Mouse (Mus musculus) ovary, postnatal 10 days (tissue): ENCODE measurements around the gene Sumf1.

ENCODE experiments used
- DNase-seq: peaks from one replicate; pipeline ENCODE4 v3.0.0; 2022; ENCODE audit warnings: low spot score

Gene Sumf1

GRCm38 (mm10) chr6:108184847-108185684 lies at the start of gene Sumf1:
Sumf1 (minus strand) TSS chr6:108185582.
- peak; percentile 78 for DNase-seq

DNA sequence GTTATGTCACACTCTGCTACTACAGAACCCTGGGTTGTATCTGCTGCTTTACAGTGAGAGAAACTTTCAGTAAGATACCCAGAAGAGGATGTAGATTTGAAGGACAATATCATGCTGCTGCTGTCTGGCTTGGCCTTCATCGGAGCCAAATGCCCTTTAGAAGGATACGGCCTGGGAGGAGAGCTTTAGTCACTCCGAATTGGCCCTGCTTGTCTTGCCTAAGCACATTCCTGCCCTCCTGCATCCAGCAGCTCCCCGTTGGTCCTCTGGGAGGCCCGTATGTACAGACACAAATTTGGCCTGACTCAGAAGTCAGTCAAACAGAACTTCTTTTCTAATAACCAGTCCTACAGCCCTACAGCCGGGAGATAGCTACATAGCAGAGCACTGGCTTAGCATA lies 49.2 kb upstream of the Sumf1 start:
- DNase-seq: no peak

GRCm38 (mm10) chr6:108233070-108233469 lies 47.7 kb upstream of the Sumf1 start:
- no peak for DNase-seq

- no peak for DNase-seq
Observed at GRCm38 (mm10) chr6:108231892-108232710, 46.7 kb upstream of the Sumf1 start.

- no peak for DNase-seq
Observed at GRCm38 (mm10) chr6:108230608-108231007, 45.2 kb upstream of the Sumf1 start.

- DNase-seq: no peak
Observed at GRCm38 (mm10) chr6:108228601-108229000, 43.2 kb upstream of the Sumf1 start.

DNA sequence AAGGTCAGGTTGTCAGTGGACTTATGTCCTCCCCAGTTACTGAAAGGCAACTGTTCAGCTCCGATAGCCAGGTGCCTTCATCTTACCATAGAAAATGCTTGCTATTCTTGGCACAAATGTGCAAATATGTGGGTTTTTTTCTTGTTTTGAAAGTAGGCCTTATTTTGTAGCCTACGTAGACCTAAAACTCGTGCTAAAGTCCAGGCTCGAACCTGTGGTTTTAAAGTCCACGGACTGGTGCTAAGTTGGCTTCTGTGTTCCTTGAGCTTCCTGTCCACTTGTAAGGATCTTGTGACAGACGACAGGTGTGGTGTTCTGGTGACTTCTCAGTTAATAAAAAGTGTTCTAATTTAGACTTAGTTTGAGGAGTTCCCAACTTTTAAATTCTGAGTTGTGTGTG lies 42.7 kb upstream of the Sumf1 start:
- no peak for DNase-seq

GRCm38 (mm10) chr6:108227461-108227860 lies 42.1 kb upstream of the Sumf1 start:
- DNase-seq: no peak

DNA sequence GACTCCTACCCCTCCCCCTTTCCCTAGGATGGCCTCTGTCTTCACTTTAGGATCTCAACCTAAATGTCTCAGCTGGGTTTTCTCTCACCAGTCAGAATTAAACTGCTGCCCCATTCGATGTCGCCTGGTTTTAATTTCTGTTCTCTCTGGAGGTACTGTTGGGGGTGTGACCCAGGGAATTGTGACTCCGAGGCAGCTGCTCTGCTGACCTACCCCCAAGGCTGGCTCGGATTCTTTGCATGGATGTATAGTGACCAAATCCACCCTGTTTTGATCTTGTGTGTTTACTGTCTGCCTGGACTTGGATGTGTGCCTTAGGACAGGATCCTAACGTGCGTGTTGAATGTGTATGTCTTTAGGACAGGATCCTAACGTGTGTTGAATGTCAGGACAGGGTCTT lies 40.8 kb upstream of the Sumf1 start:
- no peak for DNase-seq

GRCm38 (mm10) chr6:108225027-108225426 lies 39.6 kb upstream of the Sumf1 start:
- DNase-seq: no peak

DNA sequence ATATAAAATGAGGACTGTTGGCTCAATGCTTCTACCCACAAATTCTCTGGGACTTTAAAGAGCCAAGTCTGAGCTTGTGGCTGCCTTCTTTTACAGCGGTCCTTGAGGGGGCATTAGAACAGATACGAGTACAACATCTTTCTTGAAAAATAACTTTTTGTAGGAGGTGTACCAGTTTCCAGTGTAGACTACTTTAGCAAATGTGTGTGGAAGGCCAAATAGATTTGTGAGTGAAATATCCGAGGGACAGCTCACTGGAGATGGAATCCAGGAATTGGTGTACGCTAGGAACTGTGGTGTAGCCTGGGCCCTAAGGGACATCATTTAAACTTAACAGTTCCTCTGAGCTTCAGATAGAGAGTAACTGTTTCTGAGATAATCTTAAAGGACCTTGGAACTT lies 39.0 kb upstream of the Sumf1 start:
- DNase-seq: no peak

- DNase-seq: no peak
Observed at GRCm38 (mm10) chr6:108222875-108223274, 37.5 kb upstream of the Sumf1 start.

- DNase-seq: no peak
Observed at GRCm38 (mm10) chr6:108222435-108222834, 37.1 kb upstream of the Sumf1 start.

DNA sequence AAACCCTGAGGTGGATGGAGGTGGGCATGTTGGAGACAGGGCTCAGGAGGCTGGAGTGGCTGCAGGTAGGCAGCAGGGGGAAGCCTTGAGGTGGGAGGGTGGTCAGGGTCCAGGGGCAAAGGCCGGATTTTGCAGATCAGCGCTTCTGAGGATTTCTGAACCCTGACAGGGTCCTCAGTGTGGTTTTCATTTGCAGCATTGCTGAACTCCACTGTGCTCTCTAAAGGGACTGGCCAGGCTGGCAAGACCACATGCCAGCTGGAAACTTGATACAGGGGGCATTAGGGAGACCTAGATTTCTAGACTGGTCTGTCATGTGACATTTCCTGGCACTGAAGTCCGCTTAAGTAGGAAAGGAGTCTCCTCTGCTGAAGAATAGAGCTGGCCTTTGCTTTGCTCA lies 32.6 kb upstream of the Sumf1 start:
- DNase-seq: no peak

GRCm38 (mm10) chr6:108216832-108217231 lies 31.4 kb upstream of the Sumf1 start:
- DNase-seq: no peak

DNA sequence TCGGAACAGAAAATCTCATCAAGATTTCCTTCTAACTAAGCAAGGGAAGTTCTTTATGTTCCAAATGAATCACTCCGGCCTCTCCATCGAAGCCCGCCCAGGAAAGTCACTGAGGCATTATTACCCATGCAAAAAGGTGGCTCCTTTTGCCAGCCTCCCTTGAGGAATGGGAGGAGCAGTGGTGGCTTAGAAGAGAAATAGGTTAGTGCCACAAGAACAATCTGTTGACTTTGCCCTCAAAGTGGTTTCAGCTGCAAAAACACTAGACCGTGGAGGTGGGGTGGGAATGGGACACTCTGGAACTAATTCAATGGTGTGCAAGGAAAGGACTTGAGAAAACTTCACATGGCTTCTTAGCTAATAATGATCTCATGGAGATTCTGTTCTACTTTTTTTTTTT lies 30.7 kb upstream of the Sumf1 start:
- DNase-seq: no peak

GRCm38 (mm10) chr6:108214294-108214925 lies 29.0 kb upstream of the Sumf1 start:
- DNase-seq: no peak

GRCm38 (mm10) chr6:108213481-108214293 lies 28.3 kb upstream of the Sumf1 start:
- DNase-seq: no peak

- DNase-seq: peak; percentile 91
Observed at GRCm38 (mm10) chr6:108212881-108213295, 27.5 kb upstream of the Sumf1 start, which contains the start of gene Itpr1. Itpr1 (plus strand) TSS chr6:108213096.

DNA sequence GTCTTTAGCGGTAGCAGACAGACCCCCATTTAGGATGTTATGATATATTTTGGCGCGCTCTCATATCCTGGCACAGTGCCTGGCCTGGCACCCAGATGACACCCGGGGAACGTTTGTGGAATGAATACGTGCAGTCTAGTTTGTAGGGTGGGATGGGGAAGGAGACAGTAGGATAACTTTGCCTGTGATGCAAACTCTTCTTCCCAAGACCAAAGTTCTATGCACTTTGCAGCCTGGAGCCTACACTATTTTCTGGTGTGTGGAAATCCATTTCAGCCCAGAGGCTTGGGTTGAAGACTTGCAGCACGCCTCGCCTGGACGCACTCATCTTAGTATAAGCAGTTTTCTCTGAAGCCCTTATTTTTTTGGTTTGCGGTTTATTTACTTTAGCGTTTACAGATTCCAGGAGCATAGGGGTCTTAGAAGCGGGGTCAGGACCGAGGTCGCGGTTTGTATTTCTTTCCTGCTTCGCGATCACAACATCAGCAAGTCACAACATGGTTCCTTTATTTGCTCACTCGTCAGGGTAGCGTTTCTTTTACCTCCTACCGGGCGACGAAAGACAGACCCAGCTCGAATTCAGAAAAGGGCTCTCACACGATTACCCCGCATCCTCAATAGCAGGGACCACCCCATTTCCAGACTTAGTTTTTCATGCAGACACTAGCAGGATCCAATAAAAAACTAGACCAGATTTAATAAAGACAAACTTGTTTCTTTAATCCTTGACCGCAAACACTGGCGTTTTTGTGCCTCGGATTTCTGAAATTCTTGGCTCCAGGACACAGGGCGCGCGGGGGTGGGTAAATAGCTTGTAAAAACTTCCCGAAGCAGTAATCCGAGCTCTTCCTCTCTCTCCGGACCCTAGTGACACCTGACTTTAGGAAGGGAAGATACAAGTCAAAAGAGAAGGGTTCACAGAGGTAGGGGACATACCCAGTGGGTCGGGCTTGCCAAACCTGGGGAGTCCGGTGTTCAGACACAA lies 26.8 kb upstream of the Sumf1 start:
- no peak for DNase-seq
